Mouse (Mus musculus): ENCODE results near the gene Prdm15. TPM values are rescaled to one million over a fixed set of nuclear protein-coding genes. Genes with fewer than 3 reads are reported as not detected.

Gene Prdm15
- polyA plus RNA-seq, 1 experiment: 5.6 TPM

GRCm38 (mm10) chr16:97751884-97752283 is 99.8 kb downstream of the Prdm15 start:
- Histone ChIP-seq H3K27ac (ENCODE audit: insufficient read depth, low read depth, low read length) (peak overlapping the region; percentile 17; the same call in 1 of the 2 replicates), H3K4me3 (ENCODE audit: insufficient read depth, low read depth, low read length) (no peak overlapping the region), H3K36me3 (ENCODE audit: control insufficient read depth, insufficient read depth, low read length) (no peaks in the 10 kb centered on the region; the same call in 1 of the 2 replicates), H3K27me3 (replicated peaks; ENCODE audit: control insufficient read depth, insufficient read depth, low read length) (no peaks in the 10 kb centered on the region), H3K4me1 (ENCODE audit: control insufficient read depth, insufficient read depth, low read length) (peaks cover 10% of the 10 kb centered on the region)
- 38% methylated on average over 8 of the region's 8 CpGs for WGBS
- TF ChIP-seq CTCF (conservative IDR thresholded peaks at IDR 0.05; ENCODE audit: insufficient read depth, insufficient read length, low read depth, low read length) (no peak), POLR2A (IDR thresholded peaks at IDR 0.05; ENCODE audit: low read depth, low read length) (no peak)
- DNase-seq: peak; percentile 90

GRCm38 (mm10) chr16:97748421-97748820 is 103.2 kb downstream of the Prdm15 start:
- WGBS: 81% methylated on average over 6 of the region's 6 CpGs
- Histone ChIP-seq H3K27me3 (replicated peaks; ENCODE audit: control insufficient read depth, insufficient read depth, low read length) (no peaks in the 10 kb centered on the region), H3K4me1 (ENCODE audit: control insufficient read depth, insufficient read depth, low read length) (peaks cover 9% of the 10 kb centered on the region; the same call in 1 of the 2 replicates), H3K4me3 (ENCODE audit: insufficient read depth, low read depth, low read length) (no peak overlapping the region), H3K36me3 (ENCODE audit: control insufficient read depth, insufficient read depth, low read length) (no peaks in the 10 kb centered on the region; the same call in 1 of the 2 replicates), H3K27ac (ENCODE audit: insufficient read depth, low read depth, low read length) (no peak overlapping the region)
- DNase-seq: no peak
- no peak for TF ChIP-seq POLR2A (IDR thresholded peaks at IDR 0.05; ENCODE audit: low read depth, low read length)
- no peak for TF ChIP-seq CTCF (conservative IDR thresholded peaks at IDR 0.05; ENCODE audit: insufficient read depth, insufficient read length, low read depth, low read length)

Other genes with a start within 250 kb of the Prdm15 start
- gene Tmprss2, start 240.7 kb downstream of the Prdm15 start, polyA plus RNA-seq (2012; rRNA removed): 97.2 and 115 TPM in 2 replicates
- 12.8 and 14.4 TPM in 2 replicates for gene Ripk4, start 88.1 kb downstream of the Prdm15 start, polyA plus RNA-seq (2012; rRNA removed)
- gene C2cd2, start 110.7 kb upstream of the Prdm15 start, polyA plus RNA-seq (2012; rRNA removed): 25.6 and 26.0 TPM in 2 replicates
- gene Zbtb21, start 110.8 kb upstream of the Prdm15 start, polyA plus RNA-seq (2012; rRNA removed): 11.8 and 11.9 TPM in 2 replicates
- gene B230307C23Rik, start 145.5 kb upstream of the Prdm15 start, polyA plus RNA-seq (2012; rRNA removed): 4.2 and 4.3 TPM in 2 replicates
- gene A630089N07Rik, start 230.6 kb upstream of the Prdm15 start, polyA plus RNA-seq (2012; rRNA removed): 0.72 and 0.91 TPM in 2 replicates

Data from kidney, adult 2 months (tissue).